Mouse (Mus musculus) MN1 (cell line): Measurements from ENCODE around the gene Timp2.

Experiments
- DNase-seq: peaks from one replicate; pipeline ENCODE4 v3.0.0-alpha.2; 2016; ENCODE audit warnings: low spot score

Timp2 gene

DNA sequence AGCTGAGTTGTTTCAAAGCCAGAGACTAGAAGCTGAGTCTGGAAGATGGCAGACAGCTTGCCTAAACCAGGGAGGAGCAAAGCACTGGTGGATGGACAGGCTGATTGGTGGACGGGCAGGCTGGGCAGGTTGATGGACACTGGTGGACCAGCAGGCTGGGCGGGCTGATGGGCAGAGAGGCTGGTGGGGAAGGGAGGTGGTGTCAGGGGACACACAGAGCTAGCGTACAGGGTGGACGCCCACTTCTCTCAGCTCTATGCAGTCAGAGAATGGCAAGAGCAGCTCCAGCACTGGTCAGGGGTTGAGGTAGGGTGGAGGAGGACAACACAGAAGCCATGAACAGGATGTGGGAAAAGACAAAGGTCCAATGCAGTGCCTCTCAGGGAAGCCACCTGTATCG is 13.7 kb upstream of the Timp2 start:
- DNase-seq, result no peak

DNA sequence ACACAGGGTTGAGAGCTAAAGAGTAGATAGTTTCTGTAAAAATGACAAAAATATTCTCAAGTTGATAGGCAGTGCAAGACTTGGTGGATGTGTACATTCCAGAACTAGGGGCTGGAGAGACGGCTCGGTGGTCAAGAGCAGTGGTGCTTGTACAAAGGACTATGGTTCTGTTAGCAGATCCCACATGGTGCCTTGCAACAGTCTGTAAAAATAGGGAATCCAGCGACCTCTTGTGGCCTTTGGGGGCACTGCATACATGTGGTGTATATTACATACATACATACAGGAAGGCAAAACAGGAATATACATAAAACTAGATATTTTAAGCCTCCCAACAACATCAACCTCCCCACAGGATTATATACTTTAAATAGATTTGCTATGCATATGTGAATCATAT is 12.8 kb upstream of the Timp2 start:
- peak; percentile 48 for DNase-seq

DNA sequence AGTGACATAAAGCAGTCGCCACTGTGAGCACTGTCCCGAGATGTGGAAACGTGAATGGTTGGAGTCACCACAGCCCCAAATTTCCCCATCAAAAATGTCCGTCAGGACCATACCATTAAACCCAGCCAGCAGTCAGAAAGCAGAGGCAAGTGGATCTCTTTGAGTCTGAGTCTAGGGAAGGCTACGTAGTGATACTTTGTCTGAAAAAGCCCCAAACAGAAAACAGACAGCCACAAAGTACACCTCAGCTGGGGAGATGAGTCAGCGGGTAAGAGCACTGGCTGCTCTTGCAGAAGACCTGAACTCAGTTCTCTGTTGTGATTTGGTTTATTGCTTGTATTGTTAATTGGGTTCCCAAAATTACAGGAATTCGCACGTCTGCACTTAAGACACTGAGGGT is 11.0 kb upstream of the Timp2 start:
- DNase-seq, result no peak

DNA sequence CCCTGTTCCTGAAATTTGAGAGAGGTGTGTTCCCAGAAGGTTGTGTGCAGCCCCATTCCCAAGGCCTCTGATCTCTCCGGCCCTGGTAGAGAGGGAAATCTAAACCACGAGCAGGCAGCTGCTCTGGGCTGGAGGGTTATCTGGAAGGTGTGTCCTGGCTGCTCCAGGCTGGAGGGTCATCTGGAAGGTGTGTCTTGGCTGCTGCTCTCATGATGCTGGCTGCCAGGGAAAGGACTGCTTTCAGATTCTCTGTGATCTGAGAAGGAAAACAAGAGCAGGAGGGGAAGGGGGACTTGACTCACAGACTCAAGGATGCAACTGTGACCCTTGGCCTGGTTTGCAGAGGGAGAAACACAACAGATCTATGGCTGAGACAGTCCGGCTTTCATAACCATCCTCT is 10.6 kb upstream of the Timp2 start:
- peak; percentile 79 for DNase-seq

DNA sequence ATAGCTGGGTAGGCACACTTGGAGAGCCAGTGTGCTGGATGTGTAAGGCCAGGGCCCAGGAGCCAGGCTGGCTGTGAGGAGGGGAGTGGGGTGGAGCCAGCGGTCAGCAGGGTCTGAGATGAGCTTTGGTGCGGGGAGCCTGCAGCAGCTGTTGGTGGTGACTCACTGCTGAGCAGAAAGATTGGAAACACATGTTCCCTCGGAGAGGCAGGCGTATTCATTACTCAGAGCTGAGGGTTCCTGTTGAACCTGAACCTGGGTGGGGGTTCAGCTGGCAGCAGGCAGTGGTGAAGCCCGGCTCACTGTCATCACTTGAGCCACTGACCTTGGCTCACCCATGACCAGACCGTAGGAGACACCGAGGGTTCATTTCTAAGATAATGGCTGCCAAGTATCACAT is 9.6 kb upstream of the Timp2 start:
- peak; percentile 89 for DNase-seq

DNA sequence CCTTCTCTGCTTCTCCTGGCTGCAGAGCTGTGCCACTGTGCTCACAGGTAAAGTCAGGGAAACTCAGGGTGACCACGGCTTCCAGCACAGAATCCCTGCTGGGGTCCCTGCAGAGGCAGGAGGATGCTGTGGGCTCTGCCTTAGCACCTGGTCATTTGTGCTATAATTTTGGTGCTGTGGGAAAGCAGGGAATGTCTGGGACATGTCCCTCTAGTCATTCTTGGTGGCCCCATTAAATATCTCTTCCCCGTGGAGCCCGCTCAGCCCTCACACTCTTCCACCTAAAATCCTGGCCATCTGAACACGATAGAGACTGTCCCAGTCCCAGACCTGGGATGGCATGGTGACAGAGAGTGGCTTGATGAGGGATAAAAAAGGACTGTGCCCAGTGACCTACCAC is 8.5 kb upstream of the Timp2 start:
- DNase-seq, result no peak

DNA sequence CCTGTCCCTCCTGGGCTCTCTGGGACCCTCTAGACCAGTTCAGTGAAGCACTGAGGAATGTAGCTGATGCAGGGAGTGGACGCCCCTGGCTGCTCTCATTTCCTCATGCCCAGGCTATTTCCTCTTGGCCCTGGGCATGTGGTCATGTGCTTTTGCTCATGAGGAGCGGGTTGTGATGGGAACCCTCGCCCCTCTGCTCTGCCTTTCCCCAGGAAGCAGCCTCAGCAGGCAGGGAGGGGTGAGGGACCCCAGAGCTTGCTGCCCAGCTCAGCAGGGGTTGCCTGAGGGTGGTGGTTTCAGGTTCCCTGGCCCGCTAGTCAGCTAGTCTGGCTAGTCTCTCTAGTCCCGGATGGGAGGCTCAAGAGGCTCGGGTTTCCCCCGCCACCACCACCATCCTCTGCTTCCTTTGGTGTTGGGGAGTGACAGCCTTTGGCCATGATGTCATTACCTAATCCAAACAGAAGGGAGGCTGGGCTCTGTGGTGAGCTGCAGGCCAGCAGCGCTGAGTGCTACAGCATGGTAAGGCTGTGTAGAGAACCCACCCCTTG is 7.5 kb upstream of the Timp2 start:
- peak; percentile 72 for DNase-seq

DNA sequence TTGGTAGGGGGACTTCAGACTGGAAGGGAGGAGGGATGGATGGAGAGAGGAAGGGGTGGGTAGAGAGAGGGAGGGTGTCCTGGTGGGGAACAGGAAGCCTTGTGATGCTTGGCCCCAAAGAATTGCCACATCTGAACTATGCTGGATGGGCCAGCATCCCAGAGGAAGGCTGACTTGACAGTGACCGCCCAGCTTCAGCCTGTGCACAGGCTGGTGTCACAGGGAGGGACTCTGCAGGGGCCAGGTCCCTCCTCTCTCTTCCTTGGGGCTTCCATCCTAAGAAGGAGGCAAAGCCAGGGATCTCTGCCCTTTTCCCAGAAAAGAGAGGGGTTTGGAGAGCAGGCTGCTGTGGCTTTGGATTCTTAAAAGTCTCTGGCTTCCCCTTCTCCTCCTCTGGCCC is 7.0 kb upstream of the Timp2 start:
- no peak for DNase-seq

DNA sequence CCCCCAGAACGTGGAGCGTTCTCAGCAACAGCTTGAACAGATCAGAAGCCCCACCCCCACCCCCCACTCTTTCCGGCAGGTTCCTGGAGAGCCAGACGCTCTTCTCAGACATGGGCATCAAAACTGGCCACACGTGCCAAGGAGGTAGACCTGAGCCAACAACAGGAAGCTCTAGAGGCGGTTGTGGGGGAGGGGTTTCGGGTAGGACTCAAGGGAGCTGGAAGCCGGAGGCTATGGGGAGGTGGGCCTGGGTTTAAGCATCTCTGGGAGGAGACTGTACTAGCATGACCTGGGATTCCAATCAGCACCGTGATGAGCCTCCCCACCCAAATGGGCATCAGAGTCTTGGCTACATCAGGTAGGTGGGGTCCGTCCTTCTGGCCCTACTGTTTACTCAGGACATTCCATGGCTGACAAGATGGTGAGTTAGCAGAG is 5.4 kb upstream of the Timp2 start:
- DNase-seq, result no peak

DNA sequence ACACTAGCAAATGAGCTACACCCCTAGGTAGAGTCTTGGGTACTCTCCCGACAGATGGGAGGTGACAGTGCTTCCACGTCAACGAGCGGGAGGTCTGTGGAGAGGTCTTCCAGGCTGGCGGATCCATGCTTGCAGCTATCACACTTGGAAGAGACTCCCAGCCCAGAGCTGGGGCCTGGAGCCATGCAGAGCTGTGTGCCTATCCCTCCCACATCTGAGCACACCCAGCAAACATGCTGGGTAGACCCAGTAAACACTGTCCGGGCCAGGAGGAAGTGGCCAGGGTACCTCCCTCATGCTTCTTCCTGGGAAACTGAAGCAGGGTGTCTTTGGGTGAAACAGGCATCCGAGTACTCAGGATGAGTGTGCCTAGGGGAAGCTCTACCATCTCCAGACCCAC is 5.0 kb upstream of the Timp2 start:
- no peak for DNase-seq

DNA sequence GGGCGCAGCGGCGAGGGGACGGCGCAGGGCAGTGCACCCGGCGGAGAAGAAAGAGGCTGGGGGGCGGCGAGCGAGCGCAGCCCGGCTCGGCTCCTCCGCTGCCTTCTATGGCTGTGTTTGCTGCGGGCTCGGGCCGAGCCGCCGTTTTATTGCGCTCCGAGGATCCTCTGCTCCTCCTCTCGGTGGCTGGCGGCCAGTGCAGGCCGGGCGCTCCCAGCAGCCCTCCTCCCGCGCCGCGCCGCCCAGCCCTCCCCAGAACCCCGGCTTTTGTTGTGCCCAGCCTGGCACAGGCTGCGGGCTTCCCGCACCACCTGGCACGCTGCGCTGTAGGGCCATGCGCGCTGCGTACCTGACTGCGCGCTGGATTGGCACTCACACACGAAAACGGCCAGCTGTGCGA is 335 bp downstream of the Timp2 start:
- DNase-seq, result peak; percentile 89

DNA sequence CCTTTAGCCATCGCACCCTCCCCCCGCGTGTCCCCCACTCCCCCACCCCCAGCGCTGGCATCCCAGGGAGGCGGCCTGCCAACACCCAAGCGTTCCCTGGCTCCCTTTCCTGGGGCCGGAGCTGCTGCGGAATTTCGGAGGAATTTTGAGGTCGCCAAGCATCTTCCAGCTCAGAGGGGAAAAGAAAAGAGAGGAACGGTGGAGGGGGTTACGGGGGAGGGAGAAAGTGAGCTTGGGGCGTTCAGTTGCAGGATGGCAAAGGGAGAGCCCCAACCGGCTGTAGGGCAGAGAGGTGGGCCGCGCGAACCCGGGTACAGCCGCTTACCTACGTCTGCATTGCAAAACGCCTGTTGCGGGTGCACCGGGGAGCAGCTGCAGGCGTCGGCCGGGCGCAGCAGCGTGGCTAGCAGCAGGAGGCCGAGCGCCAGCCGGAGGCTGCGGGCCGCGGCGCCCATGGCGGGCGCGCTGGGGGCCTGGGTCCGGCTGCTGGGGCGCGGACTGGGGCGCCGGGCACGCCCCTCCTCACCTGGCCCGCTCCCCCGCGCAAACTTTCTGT is 826 bp downstream of the Timp2 start:
- peak; percentile 28 for DNase-seq

DNA sequence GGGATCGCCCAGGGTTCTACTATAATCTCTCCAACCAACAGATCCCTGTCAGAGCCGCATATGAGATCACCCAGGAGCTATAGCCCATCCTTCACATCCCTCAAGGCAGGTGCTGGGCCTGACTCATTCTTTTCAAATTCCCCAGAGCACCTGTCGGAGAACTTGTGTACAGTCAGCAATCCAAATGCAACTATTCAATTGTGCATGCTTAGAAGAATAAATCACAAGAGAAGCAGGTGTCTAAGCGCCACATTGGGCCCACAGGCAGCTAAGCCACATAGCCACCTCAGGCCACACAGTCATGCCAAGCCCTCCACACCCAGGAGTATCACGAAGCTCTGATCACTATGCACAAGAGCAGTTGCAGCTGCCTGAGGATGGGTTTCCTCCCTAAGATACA is 6.0 kb downstream of the Timp2 start:
- DNase-seq, result no peak

DNA sequence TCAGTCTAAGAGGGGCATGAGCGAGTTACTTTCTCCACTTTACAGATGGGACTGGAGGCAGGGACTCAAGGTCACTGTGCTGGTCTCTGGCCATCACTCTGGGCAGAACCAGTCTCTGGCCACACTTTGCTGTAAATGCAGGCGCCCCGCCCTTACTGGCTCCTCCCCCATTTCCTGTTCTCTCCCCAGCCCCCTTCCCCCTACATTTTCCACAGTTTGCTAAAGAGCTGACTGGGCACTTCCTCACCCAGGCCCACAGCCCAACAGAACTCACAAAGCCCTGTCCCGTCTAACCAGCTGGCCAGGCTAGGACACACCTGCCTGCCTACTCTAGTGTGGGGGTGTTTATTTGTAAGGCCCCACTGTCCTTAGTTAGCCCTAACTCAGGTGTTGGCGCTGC is 6.7 kb downstream of the Timp2 start:
- no peak for DNase-seq

DNA sequence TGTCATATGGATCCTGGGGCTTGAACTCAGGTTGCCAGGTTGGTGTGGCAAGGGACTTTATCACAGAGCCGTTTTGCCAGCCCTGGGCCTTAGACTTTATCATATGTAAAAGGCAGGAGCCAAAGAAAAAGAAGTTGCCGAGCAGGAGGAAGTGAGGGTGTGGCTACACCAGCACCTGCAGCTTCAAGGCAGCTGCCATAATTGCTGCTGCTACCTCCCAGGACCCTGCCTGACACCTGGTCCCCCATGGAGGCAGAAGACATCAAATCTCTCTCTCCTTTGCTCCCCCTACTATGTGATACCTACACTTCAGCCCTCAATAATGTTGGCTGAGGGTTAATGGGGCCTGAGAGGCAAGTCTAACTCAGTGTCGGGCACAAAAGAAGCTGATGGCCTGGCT is 7.1 kb downstream of the Timp2 start:
- no peak for DNase-seq

DNA sequence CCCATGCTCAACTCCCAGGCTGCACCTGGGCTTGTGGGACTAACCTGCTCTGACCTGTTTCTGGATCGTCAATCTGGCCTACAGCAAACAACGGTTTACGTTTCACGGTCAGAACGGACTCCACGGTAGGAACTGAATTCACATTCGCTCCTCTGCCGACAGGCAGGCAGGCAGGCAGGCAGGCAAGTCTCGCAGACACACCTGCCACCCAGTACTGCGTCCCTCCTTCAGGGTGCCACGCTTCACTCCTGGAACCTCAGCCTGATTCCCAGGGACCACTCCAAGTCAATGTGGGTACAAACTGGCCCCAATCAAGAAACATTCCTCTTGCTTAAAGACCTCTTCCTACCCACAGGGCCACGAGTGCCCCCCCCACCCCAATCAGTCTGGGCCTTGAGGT is 7.6 kb downstream of the Timp2 start:
- DNase-seq, result no peak

DNA sequence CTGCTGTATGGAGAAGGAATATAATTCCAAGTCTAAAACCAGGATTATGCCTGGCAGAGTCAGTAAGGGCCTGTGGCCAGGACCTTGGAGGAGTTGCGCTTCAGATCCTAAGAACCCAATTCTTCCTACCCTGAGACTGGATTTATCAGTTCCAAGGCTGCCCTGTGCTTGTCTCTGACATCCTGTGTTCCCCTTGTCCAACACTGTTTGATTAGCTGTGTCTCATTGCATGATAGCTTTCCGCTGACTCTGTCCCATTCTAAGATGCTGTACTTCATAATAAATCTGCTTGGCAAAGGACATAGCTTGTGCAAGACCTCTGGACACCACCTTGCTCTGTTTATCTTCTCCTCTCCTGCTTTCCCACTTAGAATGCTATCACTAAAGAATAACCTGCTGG is 8.1 kb downstream of the Timp2 start:
- DNase-seq, result no peak

DNA sequence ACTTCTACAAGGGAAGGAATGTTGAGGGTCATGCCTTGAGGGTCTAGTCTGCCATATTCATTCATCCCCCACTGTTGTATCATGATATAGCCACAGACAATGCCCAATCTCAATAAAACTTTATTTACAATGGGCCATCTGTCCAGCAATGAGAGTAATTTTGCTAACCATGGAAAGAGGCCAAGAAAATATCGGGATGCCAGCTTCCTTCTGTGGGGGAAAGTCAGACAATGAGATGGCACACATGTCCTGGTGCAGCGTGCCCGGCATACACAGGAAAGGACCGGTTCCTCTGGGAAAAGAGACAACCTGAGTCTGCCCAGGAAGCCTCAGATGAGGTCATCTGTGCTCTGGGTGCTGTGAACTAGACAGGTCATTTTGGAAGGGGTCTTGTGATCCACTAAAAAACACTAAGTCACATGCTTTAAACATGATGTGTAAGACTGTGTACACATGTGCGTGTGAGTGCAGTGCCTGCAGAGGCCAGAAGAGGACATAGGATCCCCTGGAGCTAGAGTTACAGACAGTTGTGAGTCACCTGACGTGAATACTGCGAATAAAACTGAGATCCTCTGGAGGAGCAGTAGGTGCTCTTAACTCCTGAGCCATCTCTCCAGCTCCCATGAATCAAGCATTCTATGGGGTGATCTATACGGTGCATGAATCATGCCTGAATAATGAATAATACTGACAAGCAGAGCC is 9.0 kb downstream of the Timp2 start:
- DNase-seq, result peak; percentile 57

DNA sequence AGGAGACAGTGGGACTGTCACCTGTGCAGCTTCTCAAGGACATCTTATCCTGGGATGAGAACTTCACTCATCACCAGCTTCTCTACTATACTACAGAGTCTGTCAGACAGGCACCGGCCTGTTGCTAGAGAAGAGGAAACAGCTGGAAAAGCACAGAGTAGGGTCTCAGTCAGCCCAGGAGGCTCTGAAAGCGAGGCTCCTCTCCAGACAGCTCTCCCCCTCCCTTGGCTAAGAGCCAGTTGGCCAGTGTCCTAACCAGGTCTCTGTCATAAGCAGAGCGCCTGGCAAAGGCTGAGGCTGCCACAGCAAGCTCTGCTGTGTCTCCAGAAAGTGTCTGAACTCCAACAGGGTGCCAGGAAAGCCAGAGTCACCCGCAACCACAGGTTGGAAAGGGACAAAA is 9.8 kb downstream of the Timp2 start:
- peak; percentile 90 for DNase-seq

DNA sequence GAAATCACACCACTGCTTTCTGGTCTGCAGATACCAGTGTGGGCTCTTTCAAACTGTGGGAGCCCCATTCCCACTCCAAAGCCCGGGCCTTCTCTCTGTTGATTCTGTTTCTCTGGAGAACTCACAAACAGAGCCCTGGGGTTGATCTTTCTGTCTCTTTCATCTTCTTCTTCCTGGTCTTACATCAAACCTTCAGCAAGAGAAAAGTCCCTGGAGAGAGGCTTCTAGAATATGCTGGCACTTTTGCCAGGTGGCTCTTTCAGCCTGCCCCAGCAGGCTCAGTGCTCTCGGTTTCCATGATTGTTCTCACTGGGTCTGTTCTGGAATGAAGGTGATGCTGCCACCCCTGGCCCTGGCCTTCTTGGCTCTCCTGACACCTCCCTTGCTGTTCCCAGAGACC is 11.9 kb downstream of the Timp2 start:
- no peak for DNase-seq

DNA sequence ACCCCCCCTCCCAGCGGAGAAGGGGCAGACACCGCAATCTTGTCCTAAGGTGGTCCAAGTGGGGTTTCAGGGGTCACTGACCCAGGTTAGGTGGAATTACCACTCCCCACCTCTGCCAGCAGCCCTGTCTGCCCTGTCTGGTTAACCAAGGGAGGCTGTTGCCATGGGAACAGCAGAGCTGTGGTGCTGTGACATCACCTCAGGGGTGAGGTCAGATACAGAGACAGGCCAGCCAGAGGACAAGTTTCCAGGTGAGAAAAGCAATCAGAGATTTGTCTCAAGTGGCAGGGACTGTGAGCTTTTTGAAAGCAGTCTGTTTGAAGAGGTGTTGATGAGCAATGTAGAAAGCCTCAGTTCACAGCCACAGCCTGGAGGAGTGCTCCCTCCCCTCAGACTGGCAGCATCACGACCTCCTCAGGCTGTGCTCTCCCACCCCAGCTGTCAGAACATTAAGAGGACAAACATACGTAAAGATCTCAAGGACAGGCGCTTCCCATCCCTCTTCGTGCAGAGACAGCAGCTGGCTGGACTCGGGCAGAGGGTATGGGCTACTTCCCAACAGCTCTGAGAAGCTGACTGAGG is 13.0 kb downstream of the Timp2 start, which contains the start of gene Cep295nl:
Cep295nl (minus strand) TSS at position 101 of the 582 bp plus-strand sequence.
- peak; percentile 80 for DNase-seq

DNA sequence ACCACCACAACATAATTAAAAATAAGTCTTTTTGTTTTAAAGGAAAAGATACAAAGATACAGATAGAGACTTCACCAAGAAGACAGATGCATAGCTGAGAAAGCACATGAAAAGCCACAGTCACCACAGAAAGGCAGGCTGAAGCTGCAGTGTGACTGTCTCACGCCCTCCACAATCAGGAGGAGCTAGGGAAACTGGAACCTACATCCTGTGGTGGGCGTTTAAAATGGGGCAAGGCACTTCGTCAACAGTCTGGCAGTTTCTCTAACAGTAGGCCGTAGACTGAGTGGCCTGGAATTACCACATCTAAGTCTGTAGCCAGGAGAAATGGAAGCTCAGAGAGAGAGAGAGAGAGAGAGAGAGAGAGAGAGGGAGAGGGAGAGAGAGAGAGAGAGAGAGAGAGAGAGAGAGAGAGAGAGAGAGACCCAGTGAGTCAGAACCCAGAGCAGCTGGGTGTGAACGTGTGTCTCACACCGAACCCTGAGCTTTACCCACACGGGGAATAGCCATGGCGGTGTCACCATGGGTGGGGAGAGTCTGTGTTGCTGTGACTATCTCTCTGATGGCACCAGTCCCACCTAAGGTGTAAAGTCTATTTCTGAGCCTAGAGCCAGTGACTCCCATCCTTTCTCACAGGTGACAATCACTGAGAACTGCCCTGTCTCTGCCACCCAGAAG is 17.9 kb downstream of the Timp2 start:
- DNase-seq, result no peak

DNA sequence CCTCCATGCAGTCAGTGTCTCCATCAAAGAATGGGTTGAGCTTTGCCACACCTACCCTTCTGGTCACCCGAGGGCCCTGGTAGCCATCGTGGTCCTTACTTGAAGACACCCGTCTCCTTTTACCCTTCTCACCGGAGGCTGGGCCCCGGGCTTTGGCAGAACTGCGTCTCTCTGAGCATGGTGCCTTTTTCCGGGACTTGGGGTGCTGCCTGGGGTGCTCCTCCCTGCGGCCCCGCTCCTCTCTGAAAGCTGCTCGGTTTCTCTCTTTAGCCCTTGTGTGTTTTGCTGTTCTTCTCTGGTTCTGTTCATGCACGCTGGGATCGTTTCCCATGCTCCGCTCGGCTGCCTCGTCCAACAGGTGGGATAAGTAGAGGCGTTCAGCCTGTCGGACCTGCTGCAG is 22.1 kb downstream of the Timp2 start:
- DNase-seq, result no peak
